Comparison of ENCODE assay signal across 9 mouse cellular contexts in the genomic region with DNA sequence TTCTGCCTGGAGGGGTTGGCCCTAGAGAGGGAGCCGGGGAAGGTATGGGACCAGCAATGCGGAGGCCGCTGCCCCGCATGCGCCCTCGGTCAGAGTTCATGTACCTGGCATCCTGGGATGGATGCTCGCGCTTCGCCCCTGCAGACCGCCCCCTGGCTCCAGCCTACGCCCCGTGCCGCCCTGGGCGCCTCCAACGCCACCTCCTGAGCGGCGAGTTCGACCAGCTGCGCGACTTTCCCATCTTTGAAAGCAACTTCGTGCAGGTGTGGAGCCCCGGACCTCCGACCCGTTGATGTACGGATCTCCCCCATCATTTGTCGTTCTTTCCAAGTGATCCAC. TPM values are rescaled to one million over a fixed set of nuclear protein-coding genes. Genes with fewer than 3 reads are reported as not detected.
DNase-seq lines count a peak whose midpoint lies in the region; ATAC-seq and TF ChIP-seq lines count a peak whose summit lies in the region.
"Had no signal": no experiment of that assay in that cellular context is flagged by ENCODE, and none has a peak within 500 bp of the region (broad histone marks: within the 10 kb centered on the region; RNA-seq: fewer than 3 reads in every experiment).

No protein-coding gene starts in this region.

- TF ChIP-seq POLR2A in embryonic fibroblast, embryonic 13.5 days (IDR thresholded peaks at IDR 0.05; ENCODE audit: low read depth, low read length): no peak

- TF ChIP-seq CTCF in embryonic fibroblast, embryonic 13.5 days (IDR thresholded peaks at IDR 0.05; ENCODE audit: borderline replicate concordance, insufficient read depth, low read length): no peak

- H3K27me3 ChIP-seq in lung, embryonic 16.5 days (ENCODE audit: control insufficient read depth, insufficient read depth, low read depth, low read length): no peaks in the 10 kb centered on the region
- peaks cover 22% of the 10 kb centered on the region for H3K27me3 ChIP-seq in limb, embryonic 10.5 days (ENCODE audit: low read depth, poor library complexity, severe bottlenecking)
- H3K27me3 ChIP-seq in neural tube, embryonic 15.5 days (replicated peaks): no peaks in the 10 kb centered on the region

- H3K4me2 ChIP-seq in lung, embryonic 16.5 days (ENCODE audit: low read depth, low read length): peak overlapping the region; percentile 98
- peak overlapping the region; percentile 83 for H3K4me2 ChIP-seq in neural tube, embryonic 15.5 days

- H3K27ac ChIP-seq in lung, embryonic 16.5 days (ENCODE audit: low read length): peak overlapping the region; percentile 87
- H3K27ac ChIP-seq in embryonic fibroblast, embryonic 13.5 days (ENCODE audit: insufficient read depth, low read length): no peak overlapping the region; the same call in 1 of the 2 replicates
- peak overlapping the region; percentile 97 for H3K27ac ChIP-seq in limb, embryonic 10.5 days
- H3K27ac ChIP-seq in neural tube, embryonic 15.5 days (replicated peaks): peak overlapping the region; percentile 99

- H3K4me1 ChIP-seq in lung, embryonic 16.5 days (replicated peaks; ENCODE audit: control insufficient read depth, insufficient read depth, low read length): peaks cover 16% of the 10 kb centered on the region
- H3K4me1 ChIP-seq in embryonic fibroblast, embryonic 13.5 days (ENCODE audit: control insufficient read depth, insufficient read depth, low read length): peaks cover 6% of the 10 kb centered on the region; the same call in 1 of the 2 replicates
- H3K4me1 ChIP-seq in limb, embryonic 10.5 days: peaks cover 24% of the 10 kb centered on the region
- H3K4me1 ChIP-seq in neural tube, embryonic 15.5 days: peaks cover 29% of the 10 kb centered on the region

- peak overlapping the region; percentile 84 for H3K9ac ChIP-seq in lung, embryonic 16.5 days (ENCODE audit: low read length)
- peak overlapping the region; percentile 97 for H3K9ac ChIP-seq in neural tube, embryonic 15.5 days (replicated peaks)

- H3K36me3 ChIP-seq in lung, embryonic 16.5 days (ENCODE audit: control insufficient read depth, insufficient read depth, low read length): peaks cover 12% of the 10 kb centered on the region
- H3K36me3 ChIP-seq in limb, embryonic 10.5 days: peaks cover 29% of the 10 kb centered on the region
- peaks cover 23% of the 10 kb centered on the region for H3K36me3 ChIP-seq in neural tube, embryonic 15.5 days

- no peak for ATAC-seq in lung, embryonic 16.5 days (ENCODE audit: low read depth)
- ATAC-seq in neural tube, embryonic 15.5 days (ENCODE audit: low FRiP score): no peak

- H3K4me3 ChIP-seq in lung, embryonic 16.5 days (ENCODE audit: low read length): peak overlapping the region; percentile 82
- peak overlapping the region; percentile 78 for H3K4me3 ChIP-seq in embryonic fibroblast, embryonic 13.5 days (ENCODE audit: insufficient read depth, low read length)
- H3K4me3 ChIP-seq in limb, embryonic 10.5 days: peak overlapping the region; percentile 79
- H3K4me3 ChIP-seq in neural tube, embryonic 15.5 days (replicated peaks): peak overlapping the region; percentile 77

- no peaks in the 10 kb centered on the region for H3K9me3 ChIP-seq in lung, embryonic 16.5 days (ENCODE audit: control insufficient read depth, low read length)
- H3K9me3 ChIP-seq in limb, embryonic 10.5 days (replicated peaks): no peaks in the 10 kb centered on the region
- H3K9me3 ChIP-seq in neural tube, embryonic 15.5 days (replicated peaks): no peaks in the 10 kb centered on the region

- no peak for DNase-seq in lung, postnatal 10 days
- DNase-seq in limb, embryonic 10.5 days (ENCODE audit: low spot score): no peak
- no peak for DNase-seq in adrenal gland, postnatal 36 days
- DNase-seq in thymus, postnatal 4 days: no peak
- no peak for DNase-seq in cerebellum, postnatal 10 days

- 0% methylated on average over 26 of the region's 26 CpGs for WGBS in lung, embryonic 16.5 days
- under 1% methylated on average over 24 of the region's 26 CpGs for WGBS in limb, embryonic 10.5 days
- WGBS in neural tube, embryonic 15.5 days: under 1% methylated on average over 26 of the region's 26 CpGs

RNA-seq across cellular contexts. Expression of a gene that starts 0.4 kb away (rescaled TPM):
- 9.5 and 9.9 TPM in 2 replicates for polyA plus RNA-seq in lung, embryonic 16.5 days (2015; fragmentation: Nextera tagmentation; extraction: Ambion mirVana)
- polyA plus RNA-seq in embryonic fibroblast, embryonic 13.5 days (2011; ENCODE audit: insufficient read length, low read depth, missing spikeins): 2.7 and 4.4 TPM in 2 replicates
- 10.6 and 16.5 TPM in 2 replicates for polyA plus RNA-seq in limb, embryonic 10.5 days (2016; fragmentation: Nextera tagmentation; extraction: Ambion mirVana)
- polyA plus RNA-seq in neural tube, embryonic 15.5 days (2015; fragmentation: Nextera tagmentation; extraction: Ambion mirVana): 22.6 and 23.2 TPM in 2 replicates
- 1 to 10 TPM; 8.5 to 9.5 TPM for total RNA-seq in adrenal gland, postnatal 36 days (2021)

RNA-seq across cellular contexts. Expression of a gene that starts 0.4 kb away (rescaled TPM):
- 94.0 TPM in 2 replicates for polyA plus RNA-seq in lung, embryonic 16.5 days (2015; fragmentation: Nextera tagmentation; extraction: Ambion mirVana)
- 100 and 111 TPM in 2 replicates for polyA plus RNA-seq in embryonic fibroblast, embryonic 13.5 days (2011; ENCODE audit: insufficient read length, low read depth, missing spikeins)
- 78.6 and 91.4 TPM in 2 replicates for polyA plus RNA-seq in limb, embryonic 10.5 days (2016; fragmentation: Nextera tagmentation; extraction: Ambion mirVana)
- polyA plus RNA-seq in neural tube, embryonic 15.5 days (2015; fragmentation: Nextera tagmentation; extraction: Ambion mirVana): 144 and 157 TPM in 2 replicates
- 10 to 100 TPM; 91.2 to 99.2 TPM for total RNA-seq in adrenal gland, postnatal 36 days (2021)

RNA-seq across cellular contexts. Expression of a gene that starts 27.7 kb away (rescaled TPM):
- polyA plus RNA-seq in lung, embryonic 16.5 days (2015; fragmentation: Nextera tagmentation; extraction: Ambion mirVana): 0.63 and 1.2 TPM in 2 replicates
- polyA plus RNA-seq in embryonic fibroblast, embryonic 13.5 days (2011; ENCODE audit: insufficient read length, low read depth, missing spikeins): not detected in 2 replicates
- polyA plus RNA-seq in limb, embryonic 10.5 days (2016; fragmentation: Nextera tagmentation; extraction: Ambion mirVana): 0.05 and 0.11 TPM in 2 replicates
- 0.14 and 0.36 TPM in 2 replicates for polyA plus RNA-seq in neural tube, embryonic 15.5 days (2015; fragmentation: Nextera tagmentation; extraction: Ambion mirVana)
- total RNA-seq in adrenal gland, postnatal 36 days (2021): not detected

RNA-seq across cellular contexts. Expression of a gene that starts 29.0 kb away (rescaled TPM):
- 115 and 116 TPM in 2 replicates for polyA plus RNA-seq in lung, embryonic 16.5 days (2015; fragmentation: Nextera tagmentation; extraction: Ambion mirVana)
- polyA plus RNA-seq in embryonic fibroblast, embryonic 13.5 days (2011; ENCODE audit: insufficient read length, low read depth, missing spikeins): 53.0 and 53.9 TPM in 2 replicates
- polyA plus RNA-seq in limb, embryonic 10.5 days (2016; fragmentation: Nextera tagmentation; extraction: Ambion mirVana): 72.6 and 73.3 TPM in 2 replicates
- 45.2 and 51.0 TPM in 2 replicates for polyA plus RNA-seq in neural tube, embryonic 15.5 days (2015; fragmentation: Nextera tagmentation; extraction: Ambion mirVana)
- total RNA-seq in adrenal gland, postnatal 36 days (2021): 10 to 100 TPM; 53.9 to 61.0 TPM

RNA-seq across cellular contexts. Expression of a gene that starts 31.5 kb away (rescaled TPM):
- polyA plus RNA-seq in lung, embryonic 16.5 days (2015; fragmentation: Nextera tagmentation; extraction: Ambion mirVana): 0.62 and 1.3 TPM in 2 replicates
- polyA plus RNA-seq in embryonic fibroblast, embryonic 13.5 days (2011; ENCODE audit: insufficient read length, low read depth, missing spikeins): not detected in 2 replicates
- not detected in 2 replicates for polyA plus RNA-seq in limb, embryonic 10.5 days (2016; fragmentation: Nextera tagmentation; extraction: Ambion mirVana)
- polyA plus RNA-seq in neural tube, embryonic 15.5 days (2015; fragmentation: Nextera tagmentation; extraction: Ambion mirVana): 2.2 and 4.2 TPM in 2 replicates
- under 1 TPM in 1 of 2 experiments, not detected in 1; 0.63 TPM for total RNA-seq in adrenal gland, postnatal 36 days (2021)
- total RNA-seq: neutrophil, adult 5-6 weeks had no signal
